Mouse (Mus musculus): ENCODE measurements around the gene Gm5065. TPM values are rescaled to one million over a fixed set of nuclear protein-coding genes. Genes with fewer than 3 reads are reported as not detected.

Gm5065 gene
- polyA plus RNA-seq (2015; fragmentation: Nextera tagmentation; extraction: Ambion mirVana), result not detected in 2 replicates

GRCm38 (mm10) chr7:5350237-5350636, at the start of gene Gm5065:
Gene Gm5065 (plus strand): TSS chr7:5350537.
- ATAC-seq, result no peak
- Histone ChIP-seq H3K27me3 (no peaks in the 10 kb centered on the region), H3K9me3 (replicated peaks) (peaks cover 45% of the 10 kb centered on the region), H3K4me3 (no peak within 1 kb of the TSS), H3K36me3 (ENCODE audit: poor library complexity, severe bottlenecking) (no peaks in the 10 kb centered on the region), H3K4me2 (no peak within 1 kb of the TSS), H3K27ac (no peak within 1 kb of the TSS), H3K4me1 (no peaks in the 10 kb centered on the region), H3K9ac (no peak within 1 kb of the TSS)
- 93% methylated on average over 1 of the region's 1 CpGs for WGBS

- Histone ChIP-seq H3K4me3 (no peak overlapping the region), H3K9me3 (replicated peaks) (peaks cover 43% of the 10 kb centered on the region), H3K27ac (no peak overlapping the region), H3K4me1 (no peaks in the 10 kb centered on the region), H3K27me3 (no peaks in the 10 kb centered on the region), H3K4me2 (no peak overlapping the region), H3K36me3 (ENCODE audit: poor library complexity, severe bottlenecking) (no peaks in the 10 kb centered on the region), H3K9ac (no peak overlapping the region)
- 93% methylated on average over 1 of the region's 1 CpGs for WGBS
- no peak for ATAC-seq
Measured at GRCm38 (mm10) chr7:5327511-5327910, 22.8 kb upstream of the Gm5065 start.

DNA sequence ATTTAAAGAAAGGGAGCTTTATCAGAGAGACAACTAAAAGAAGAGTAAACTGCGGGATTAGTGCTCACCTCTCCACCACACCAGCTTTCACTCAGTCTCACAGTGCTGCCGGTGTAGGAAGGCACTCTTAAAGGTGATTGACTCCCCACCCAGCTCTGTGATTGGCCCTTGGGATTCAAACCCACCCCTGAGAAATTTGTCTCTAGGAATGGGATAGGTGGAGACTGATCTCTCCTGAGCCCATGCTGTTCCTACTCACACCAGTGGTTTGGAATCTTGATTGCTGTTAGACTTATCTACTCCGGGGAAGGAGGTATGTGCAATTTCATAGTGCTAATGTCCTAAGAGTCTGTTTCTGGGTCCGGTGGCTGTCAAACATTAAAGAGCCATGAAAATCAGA, 598 bp downstream of the Gm5065 start, which contains the start of gene Nlrp2:
Gene Nlrp2, minus strand, starts transcription at position 101 of the 400 bp plus-strand sequence.
- peaks cover 50% of the 10 kb centered on the region for H3K9me3 ChIP-seq (replicated peaks)
- H3K36me3 ChIP-seq (ENCODE audit: poor library complexity, severe bottlenecking), result no peaks in the 10 kb centered on the region
- 83% methylated on average over 4 of the region's 4 CpGs for WGBS
- H3K4me1 ChIP-seq, result no peaks in the 10 kb centered on the region
- H3K27ac ChIP-seq, result no peak within 1 kb of the TSS
- no peak within 1 kb of the TSS for H3K9ac ChIP-seq
- ATAC-seq, result no peak
- no peaks in the 10 kb centered on the region for H3K27me3 ChIP-seq
- H3K4me3 ChIP-seq, result no peak within 1 kb of the TSS
- no peak within 1 kb of the TSS for H3K4me2 ChIP-seq

DNA sequence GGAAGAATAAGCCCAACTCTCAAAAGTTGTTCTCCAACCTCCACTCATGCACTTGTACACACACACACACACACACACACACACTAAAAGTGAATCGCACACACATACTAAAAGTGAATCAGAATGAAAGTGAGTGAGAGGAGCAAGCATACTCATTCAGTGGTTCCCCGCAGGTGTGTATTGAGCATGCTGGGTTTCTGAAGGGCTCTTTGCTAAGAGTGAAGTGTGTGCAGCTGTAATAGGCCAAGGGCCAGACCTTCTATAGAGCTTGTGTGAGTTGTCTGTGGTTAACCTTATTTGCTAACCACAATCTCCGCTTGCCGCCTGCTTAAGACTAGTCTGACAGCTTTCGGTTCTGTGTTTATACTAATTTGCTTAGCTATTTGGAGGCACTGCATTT, 13.3 kb downstream of the Gm5065 start:
- no peak overlapping the region for H3K9ac ChIP-seq
- H3K4me2 ChIP-seq, result no peak overlapping the region
- no peaks in the 10 kb centered on the region for H3K27me3 ChIP-seq
- no peaks in the 10 kb centered on the region for H3K36me3 ChIP-seq (ENCODE audit: poor library complexity, severe bottlenecking)
- H3K4me3 ChIP-seq, result no peak overlapping the region
- 96% methylated on average over 5 of the region's 5 CpGs for WGBS
- H3K27ac ChIP-seq, result no peak overlapping the region
- no peak for ATAC-seq
- H3K9me3 ChIP-seq (replicated peaks), result peaks cover 69% of the 10 kb centered on the region
- H3K4me1 ChIP-seq, result no peaks in the 10 kb centered on the region

DNA sequence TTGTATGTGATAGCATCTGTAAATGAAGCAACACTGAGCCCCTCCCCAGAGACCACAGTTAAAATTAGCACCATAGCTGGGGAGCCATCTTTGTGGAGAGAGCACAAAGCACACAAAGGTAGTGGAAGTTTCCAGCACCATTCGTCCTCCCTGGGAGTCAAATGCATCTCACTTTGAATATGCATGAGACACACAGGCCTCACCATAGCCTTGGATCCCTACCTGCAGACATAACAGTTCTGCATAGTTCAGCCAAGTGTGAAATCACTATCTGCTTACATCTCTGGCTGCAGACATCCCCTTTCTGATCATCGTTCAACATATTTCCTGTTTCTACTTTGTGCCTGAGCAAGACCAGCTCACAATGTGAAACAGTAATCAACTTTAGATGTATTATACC, 16.4 kb downstream of the Gm5065 start:
- Histone ChIP-seq H3K27ac (no peak overlapping the region), H3K4me1 (no peaks in the 10 kb centered on the region), H3K9ac (no peak overlapping the region), H3K27me3 (no peaks in the 10 kb centered on the region), H3K36me3 (ENCODE audit: poor library complexity, severe bottlenecking) (no peaks in the 10 kb centered on the region), H3K4me3 (no peak overlapping the region), H3K9me3 (replicated peaks) (peaks cover 49% of the 10 kb centered on the region), H3K4me2 (no peak overlapping the region)
- no peak for ATAC-seq
- 81% methylated on average over 2 of the region's 2 CpGs for WGBS

GRCm38 (mm10) chr7:5406201-5406600, 55.9 kb downstream of the Gm5065 start:
- Histone ChIP-seq H3K9ac (no peak overlapping the region), H3K4me3 (no peak overlapping the region), H3K36me3 (ENCODE audit: poor library complexity, severe bottlenecking) (no peaks in the 10 kb centered on the region), H3K4me2 (no peak overlapping the region), H3K27me3 (no peaks in the 10 kb centered on the region), H3K9me3 (replicated peaks) (peaks cover 37% of the 10 kb centered on the region), H3K27ac (no peak overlapping the region), H3K4me1 (no peaks in the 10 kb centered on the region)
- ATAC-seq, result no peak
- 47% methylated on average over 2 of the region's 2 CpGs for WGBS

Other genes starting within 250 kb of the Gm5065 start
- gene Rfpl4, start 233.6 kb upstream of the Gm5065 start, polyA plus RNA-seq (2015; fragmentation: Nextera tagmentation; extraction: Ambion mirVana), result not detected in 2 replicates
- gene Rasl2-9, start 224.6 kb upstream of the Gm5065 start, polyA plus RNA-seq (2015; fragmentation: Nextera tagmentation; extraction: Ambion mirVana), result 0.29 and 0.30 TPM in 2 replicates
- gene Vmn1r55, start 200.9 kb upstream of the Gm5065 start, polyA plus RNA-seq (2015; fragmentation: Nextera tagmentation; extraction: Ambion mirVana), result not detected in 2 replicates
- not detected in 2 replicates for gene Vmn1r56, start 153.8 kb upstream of the Gm5065 start, polyA plus RNA-seq (2015; fragmentation: Nextera tagmentation; extraction: Ambion mirVana)
- gene Vmn1r57, start 132.0 kb upstream of the Gm5065 start, polyA plus RNA-seq (2015; fragmentation: Nextera tagmentation; extraction: Ambion mirVana), result not detected in 2 replicates
- gene Nlrp2, start 498 bp downstream of the Gm5065 start, polyA plus RNA-seq (2015; fragmentation: Nextera tagmentation; extraction: Ambion mirVana), result not detected in 2 replicates
- gene Vmn1r58, start 62.9 kb downstream of the Gm5065 start, polyA plus RNA-seq (2015; fragmentation: Nextera tagmentation; extraction: Ambion mirVana), result not detected in 2 replicates
- not detected in 2 replicates for gene Vmn1r59, start 106.2 kb downstream of the Gm5065 start, polyA plus RNA-seq (2015; fragmentation: Nextera tagmentation; extraction: Ambion mirVana)
- not detected in 2 replicates for gene Vmn2r28, start 143.4 kb downstream of the Gm5065 start, polyA plus RNA-seq (2015; fragmentation: Nextera tagmentation; extraction: Ambion mirVana)
- not detected in 2 replicates for gene Vmn1r60, start 196.8 kb downstream of the Gm5065 start, polyA plus RNA-seq (2015; fragmentation: Nextera tagmentation; extraction: Ambion mirVana)

All from forebrain, embryonic 13.5 days (tissue).